Mouse (Mus musculus): Measurements from ENCODE around the gene Slc5a4a. TPM values are rescaled to one million over a fixed set of nuclear protein-coding genes. Genes with fewer than 3 reads are reported as not detected.

Gene Slc5a4a
- not detected in 2 replicates for polyA plus RNA-seq (2015; fragmentation: Nextera tagmentation; extraction: Ambion mirVana)

GRCm38 (mm10) chr10:76147278-76147677 is at the start of gene Slc5a4a:
TSS of gene Slc5a4a (plus strand) at chr10:76147451.
- 91% methylated on average over 5 of the region's 5 CpGs for WGBS
- Histone ChIP-seq H3K27me3 (no peaks in the 10 kb centered on the region), H3K4me3 (no peak within 1 kb of the TSS), H3K36me3 (no peaks in the 10 kb centered on the region), H3K4me2 (no peak within 1 kb of the TSS), H3K9ac (no peak within 1 kb of the TSS), H3K9me3 (no peaks in the 10 kb centered on the region), H3K27ac (no peak within 1 kb of the TSS), H3K4me1 (no peaks in the 10 kb centered on the region)
- ATAC-seq (ENCODE audit: insufficient number of reproducible peaks, insufficient read depth, low FRiP score, low TSS enrichment, low read depth), result no peak

DNA sequence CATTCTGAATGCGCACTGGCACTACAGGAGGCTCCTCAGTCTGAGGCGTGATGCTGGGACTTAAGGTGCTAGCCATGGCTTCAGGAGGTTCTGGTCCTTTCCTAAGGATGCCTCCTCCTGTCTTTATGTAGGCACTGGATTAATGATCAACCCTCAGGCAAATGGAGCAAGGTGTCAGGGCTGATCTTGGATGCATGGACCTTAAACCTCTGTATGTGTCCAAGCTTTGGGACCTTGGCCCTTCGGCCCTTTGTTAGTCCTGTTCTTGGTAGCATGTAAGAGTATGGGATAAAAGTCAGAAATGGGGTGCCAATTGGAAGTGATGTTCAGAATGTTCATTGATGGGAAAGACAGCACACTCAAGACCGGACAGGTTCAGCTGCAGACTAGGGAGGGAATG is 36.4 kb upstream of the Slc5a4a start, which contains the start of gene Slc5a4b:
Gene Slc5a4b, minus strand, starts transcription at position 101 of the 400 bp plus-strand sequence.
- H3K9me3 ChIP-seq, result no peaks in the 10 kb centered on the region
- ATAC-seq (ENCODE audit: insufficient number of reproducible peaks, insufficient read depth, low FRiP score, low TSS enrichment, low read depth), result no peak
- no peak within 1 kb of the TSS for H3K9ac ChIP-seq
- no peak within 1 kb of the TSS for H3K27ac ChIP-seq
- H3K4me1 ChIP-seq, result no peaks in the 10 kb centered on the region
- no peak within 1 kb of the TSS for H3K4me3 ChIP-seq
- no peaks in the 10 kb centered on the region for H3K27me3 ChIP-seq
- no peak within 1 kb of the TSS for H3K4me2 ChIP-seq
- H3K36me3 ChIP-seq, result no peaks in the 10 kb centered on the region
- 88% methylated on average over 4 of the region's 4 CpGs for WGBS

- WGBS, result 30% methylated on average over 5 of the region's 5 CpGs
- no peaks in the 10 kb centered on the region for H3K27me3 ChIP-seq
- H3K36me3 ChIP-seq, result no peaks in the 10 kb centered on the region
- no peaks in the 10 kb centered on the region for H3K9me3 ChIP-seq
- H3K4me3 ChIP-seq, result no peak overlapping the region
- no peak overlapping the region for H3K4me2 ChIP-seq
- H3K9ac ChIP-seq, result no peak overlapping the region
- ATAC-seq (ENCODE audit: insufficient number of reproducible peaks, insufficient read depth, low FRiP score, low TSS enrichment, low read depth), result no peak
- H3K4me1 ChIP-seq, result no peaks in the 10 kb centered on the region
- no peak overlapping the region for H3K27ac ChIP-seq
Measured at GRCm38 (mm10) chr10:76117966-76118365, 29.3 kb upstream of the Slc5a4a start.

DNA sequence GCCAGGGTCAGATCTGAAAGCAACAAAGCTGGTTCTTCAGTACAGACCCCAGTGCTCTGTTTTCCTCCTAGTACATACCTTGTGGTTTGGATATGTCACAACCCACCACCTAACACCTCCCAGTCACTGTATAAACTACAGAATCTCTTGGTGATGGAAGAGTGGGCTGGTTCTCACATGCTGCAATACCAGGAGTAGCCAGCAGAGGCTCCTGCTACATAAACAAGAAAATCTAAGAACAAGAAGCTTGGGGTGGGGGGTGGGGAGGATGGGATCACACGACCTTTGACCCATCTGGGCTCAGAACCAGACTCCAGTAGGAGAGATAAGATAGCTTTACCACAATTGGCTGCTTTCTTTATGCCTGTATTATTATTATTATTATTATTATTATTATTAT is 28.5 kb upstream of the Slc5a4a start:
- no peak overlapping the region for H3K4me3 ChIP-seq
- H3K9me3 ChIP-seq, result no peaks in the 10 kb centered on the region
- H3K36me3 ChIP-seq, result no peaks in the 10 kb centered on the region
- H3K27me3 ChIP-seq, result no peaks in the 10 kb centered on the region
- no peak for ATAC-seq (ENCODE audit: insufficient number of reproducible peaks, insufficient read depth, low FRiP score, low TSS enrichment, low read depth)
- H3K4me2 ChIP-seq, result no peak overlapping the region
- no peak overlapping the region for H3K27ac ChIP-seq
- 7% methylated on average over 1 of the region's 1 CpGs for WGBS
- no peaks in the 10 kb centered on the region for H3K4me1 ChIP-seq
- no peak overlapping the region for H3K9ac ChIP-seq

DNA sequence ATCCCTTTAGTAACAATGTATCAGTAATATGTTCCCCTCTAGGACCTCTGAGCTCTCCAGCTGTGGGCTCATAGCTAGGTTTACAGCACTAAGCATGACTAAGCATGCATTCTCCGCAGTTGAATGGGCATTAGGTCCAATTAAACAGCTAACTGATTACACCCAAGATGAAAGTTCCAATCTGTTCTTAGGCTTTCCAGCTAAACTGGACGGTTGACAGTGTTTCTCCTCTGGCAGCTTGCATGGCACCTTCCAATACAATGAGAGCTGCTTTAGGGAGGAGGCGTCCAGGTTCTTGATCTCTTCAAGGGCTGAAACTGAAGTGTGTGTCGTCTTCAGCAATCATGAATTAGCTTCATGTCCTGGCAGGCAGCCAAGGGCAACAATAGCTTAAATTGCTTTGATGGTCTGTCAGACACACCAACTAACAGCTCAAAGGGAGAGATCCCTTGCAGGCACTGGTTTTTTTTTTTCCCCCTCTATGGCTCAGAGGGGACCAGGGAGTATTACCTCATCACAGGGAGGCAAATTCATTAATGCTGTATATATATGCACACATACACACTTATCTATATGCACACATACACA is 27.0 kb upstream of the Slc5a4a start:
- H3K4me2 ChIP-seq, result no peak overlapping the region
- H3K4me3 ChIP-seq, result no peak overlapping the region
- no peak overlapping the region for H3K9ac ChIP-seq
- no peaks in the 10 kb centered on the region for H3K36me3 ChIP-seq
- 48% methylated on average over 4 of the region's 4 CpGs for WGBS
- no peak for ATAC-seq (ENCODE audit: insufficient number of reproducible peaks, insufficient read depth, low FRiP score, low TSS enrichment, low read depth)
- H3K27me3 ChIP-seq, result no peaks in the 10 kb centered on the region
- no peaks in the 10 kb centered on the region for H3K9me3 ChIP-seq
- H3K27ac ChIP-seq, result no peak overlapping the region
- no peaks in the 10 kb centered on the region for H3K4me1 ChIP-seq

GRCm38 (mm10) chr10:76121495-76121894 is 25.8 kb upstream of the Slc5a4a start:
- no peak overlapping the region for H3K27ac ChIP-seq
- no peaks in the 10 kb centered on the region for H3K9me3 ChIP-seq
- no peaks in the 10 kb centered on the region for H3K27me3 ChIP-seq
- H3K4me1 ChIP-seq, result no peaks in the 10 kb centered on the region
- no peaks in the 10 kb centered on the region for H3K36me3 ChIP-seq
- H3K9ac ChIP-seq, result no peak overlapping the region
- no peak for ATAC-seq (ENCODE audit: insufficient number of reproducible peaks, insufficient read depth, low FRiP score, low TSS enrichment, low read depth)
- H3K4me2 ChIP-seq, result no peak overlapping the region
- WGBS, result 80% methylated on average over 5 of the region's 5 CpGs
- no peak overlapping the region for H3K4me3 ChIP-seq

DNA sequence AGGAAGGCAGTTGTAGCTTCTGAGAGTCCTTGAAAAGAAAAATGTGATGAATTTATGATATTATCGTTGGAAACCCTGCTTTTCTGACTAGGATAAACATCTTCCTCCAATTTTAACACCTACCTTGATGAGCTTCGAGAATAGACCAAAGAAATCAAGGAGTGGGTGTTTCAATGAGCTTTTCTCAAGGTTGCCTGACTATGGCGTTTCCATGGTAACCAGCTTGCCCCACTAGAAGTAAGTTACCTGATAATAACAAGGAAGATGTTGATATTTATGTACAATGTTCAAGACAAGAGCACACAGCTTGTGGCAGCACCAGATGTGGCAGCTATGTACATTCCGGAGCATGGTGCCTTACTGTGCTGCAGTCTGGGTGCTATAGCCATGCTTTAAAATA is 14.7 kb upstream of the Slc5a4a start:
- no peaks in the 10 kb centered on the region for H3K9me3 ChIP-seq
- no peaks in the 10 kb centered on the region for H3K36me3 ChIP-seq
- no peak for ATAC-seq (ENCODE audit: insufficient number of reproducible peaks, insufficient read depth, low FRiP score, low TSS enrichment, low read depth)
- no peak overlapping the region for H3K9ac ChIP-seq
- no peaks in the 10 kb centered on the region for H3K4me1 ChIP-seq
- H3K27me3 ChIP-seq, result no peaks in the 10 kb centered on the region
- WGBS, result 68% methylated on average over 4 of the region's 4 CpGs
- H3K4me3 ChIP-seq, result no peak overlapping the region
- no peak overlapping the region for H3K27ac ChIP-seq
- no peak overlapping the region for H3K4me2 ChIP-seq

- Histone ChIP-seq H3K9me3 (no peaks in the 10 kb centered on the region), H3K27me3 (no peaks in the 10 kb centered on the region), H3K4me2 (no peak overlapping the region), H3K9ac (no peak overlapping the region), H3K36me3 (no peaks in the 10 kb centered on the region), H3K4me1 (no peaks in the 10 kb centered on the region), H3K4me3 (no peak overlapping the region), H3K27ac (no peak overlapping the region)
- no peak for ATAC-seq (ENCODE audit: insufficient number of reproducible peaks, insufficient read depth, low FRiP score, low TSS enrichment, low read depth)
- WGBS, result 75% methylated on average over 2 of the region's 2 CpGs
Measured at GRCm38 (mm10) chr10:76136318-76136717, 10.9 kb upstream of the Slc5a4a start.

DNA sequence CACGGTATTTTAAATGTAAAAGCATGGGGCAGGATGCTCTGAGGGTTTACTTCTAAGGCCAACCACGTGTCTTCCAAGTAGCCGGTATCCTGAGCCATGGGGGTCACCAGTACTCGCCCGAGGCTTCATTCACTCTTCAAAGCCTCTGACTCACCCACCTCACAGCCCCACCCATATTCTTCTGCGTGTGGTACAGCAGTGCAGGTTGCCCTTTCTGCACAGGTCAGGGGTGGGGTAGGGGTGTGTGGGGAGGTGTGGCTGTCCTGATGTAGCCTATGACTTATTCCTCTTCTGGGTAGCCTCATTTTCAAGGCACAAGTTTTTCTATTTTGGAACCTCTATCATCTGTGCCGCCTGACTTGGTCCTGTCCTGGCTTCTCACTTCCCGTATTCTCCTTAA is 405 bp upstream of the Slc5a4a start:
- ATAC-seq (ENCODE audit: insufficient number of reproducible peaks, insufficient read depth, low FRiP score, low TSS enrichment, low read depth), result no peak
- Histone ChIP-seq H3K36me3 (no peaks in the 10 kb centered on the region), H3K27me3 (no peaks in the 10 kb centered on the region), H3K9me3 (no peaks in the 10 kb centered on the region), H3K4me3 (no peak overlapping the region), H3K4me1 (no peaks in the 10 kb centered on the region), H3K4me2 (no peak overlapping the region), H3K9ac (no peak overlapping the region), H3K27ac (no peak overlapping the region)
- 60% methylated on average over 8 of the region's 8 CpGs for WGBS

- ATAC-seq (ENCODE audit: insufficient number of reproducible peaks, insufficient read depth, low FRiP score, low TSS enrichment, low read depth), result no peak
- Histone ChIP-seq H3K4me2 (no peak overlapping the region), H3K9me3 (no peaks in the 10 kb centered on the region), H3K4me1 (no peaks in the 10 kb centered on the region), H3K4me3 (no peak overlapping the region), H3K9ac (no peak overlapping the region), H3K27ac (no peak overlapping the region), H3K36me3 (no peaks in the 10 kb centered on the region), H3K27me3 (no peaks in the 10 kb centered on the region)
- WGBS, result 83% methylated on average over 7 of the region's 7 CpGs
Measured at GRCm38 (mm10) chr10:76155911-76156310, 8.7 kb downstream of the Slc5a4a start.

- Histone ChIP-seq H3K4me1 (no peaks in the 10 kb centered on the region), H3K4me3 (no peak overlapping the region), H3K9me3 (no peaks in the 10 kb centered on the region), H3K27me3 (no peaks in the 10 kb centered on the region), H3K36me3 (no peaks in the 10 kb centered on the region), H3K9ac (no peak overlapping the region), H3K4me2 (no peak overlapping the region), H3K27ac (no peak overlapping the region)
- no peak for ATAC-seq (ENCODE audit: insufficient number of reproducible peaks, insufficient read depth, low FRiP score, low TSS enrichment, low read depth)
- 73% methylated on average over 5 of the region's 5 CpGs for WGBS
Measured at GRCm38 (mm10) chr10:76157528-76157927, 10.3 kb downstream of the Slc5a4a start.

DNA sequence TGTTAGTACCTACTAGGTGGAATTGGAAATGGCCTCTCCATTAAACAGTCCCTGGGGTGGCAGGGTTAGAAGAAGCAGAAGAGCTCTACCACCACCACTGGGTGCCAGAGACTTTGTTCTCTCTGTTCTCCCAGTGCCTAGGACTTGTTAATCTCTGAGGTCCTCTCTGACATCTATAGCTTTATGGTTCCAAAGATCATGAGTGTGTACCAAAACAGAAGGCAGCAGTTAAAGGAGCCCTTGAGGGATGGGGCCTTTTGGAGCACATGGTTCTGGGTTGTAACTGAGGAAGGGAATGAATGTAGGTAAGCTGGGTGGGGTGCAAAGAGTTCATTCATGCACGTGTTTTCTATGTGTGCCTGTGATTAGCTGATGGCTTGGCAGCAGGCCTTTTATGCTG is 10.8 kb downstream of the Slc5a4a start:
- Histone ChIP-seq H3K9ac (no peak overlapping the region), H3K27ac (no peak overlapping the region), H3K9me3 (no peaks in the 10 kb centered on the region), H3K27me3 (no peaks in the 10 kb centered on the region), H3K4me1 (no peaks in the 10 kb centered on the region), H3K4me2 (no peak overlapping the region), H3K4me3 (no peak overlapping the region), H3K36me3 (no peaks in the 10 kb centered on the region)
- WGBS, result 69% methylated on average over 1 of the region's 1 CpGs
- ATAC-seq (ENCODE audit: insufficient number of reproducible peaks, insufficient read depth, low FRiP score, low TSS enrichment, low read depth), result no peak

All from embryonic facial prominence, embryonic 13.5 days (tissue).